Mouse (Mus musculus): ENCODE data around the gene Ndufb10. TPM values are rescaled to one million over a fixed set of nuclear protein-coding genes. Genes with fewer than 3 reads are reported as not detected.
A peak's percentile ranks its signal among the peaks of the same experiment; 100 is the strongest.

Gene Ndufb10
- polyA plus RNA-seq, 1 experiment from 2014 or later, result 362 TPM

GRCm38 (mm10) chr17:24746986-24747385, 22.7 kb upstream of the Ndufb10 start:
- ChIA-PET POLR2A (no interaction called here), CTCF (interaction anchor here (1.1 to 2.0 kb wide), 3 partner anchors 53 to 71 kb away, joined by 7 to 10 read pairs (median 9); no protein-coding TSS in a partner anchor)
- in situ Hi-C loops (cut with MboI; ENCODE audit: low pct_unique_long_range_greater_than_20kb), result no loop called here
- TF ChIP-seq CTCF (IDR thresholded peaks at IDR 0.05), result no peak
- no peak for DNase-seq (ENCODE audit: low read depth, low spot score)
- ATAC-seq, result no peak
- H3K27me3 ChIP-seq, result no peaks in the 10 kb centered on the region

GRCm38 (mm10) chr17:24745526-24746497, 21.5 kb upstream of the Ndufb10 start:
- ChIA-PET CTCF (interaction anchor here (0.8 to 1.9 kb wide), 17 partner anchors 9 to 136 kb away, joined by 3 to 22 read pairs (median 4); partner anchors contain the start of gene Hagh), POLR2A (interaction anchor here (0.8 kb wide), 1 partner anchor 75 kb away, joined by 3 read pairs; no protein-coding TSS in a partner anchor)
- no peaks in the 10 kb centered on the region for H3K27me3 ChIP-seq
- TF ChIP-seq CTCF (IDR thresholded peaks at IDR 0.05), result peak; percentile 95
- DNase-seq (ENCODE audit: low read depth, low spot score) (no peak), ATAC-seq (peak; percentile 57)
- in situ Hi-C loops (cut with MboI; ENCODE audit: low pct_unique_long_range_greater_than_20kb), result no loop called here

- POLR2A ChIA-PET, result no interaction called here
- no peak for ATAC-seq
- H3K27me3 ChIP-seq, result no peaks in the 10 kb centered on the region
- CTCF ChIA-PET, result no interaction called here
- in situ Hi-C loops (cut with MboI; ENCODE audit: low pct_unique_long_range_greater_than_20kb), result loop anchor here (5.0 kb wide), 1 partner anchor 73 kb away; no protein-coding TSS in a partner anchor
- no peak for TF ChIP-seq CTCF (IDR thresholded peaks at IDR 0.05)
- DNase-seq (ENCODE audit: low read depth, low spot score), result no peak
Observed at GRCm38 (mm10) chr17:24744381-24744780, 20.1 kb upstream of the Ndufb10 start.

- ATAC-seq, result no peak
- TF ChIP-seq CTCF (IDR thresholded peaks at IDR 0.05), result no peak
- ChIA-PET CTCF (no interaction called here), POLR2A (no interaction called here)
- H3K27me3 ChIP-seq, result no peaks in the 10 kb centered on the region
- no peak for DNase-seq (ENCODE audit: low read depth, low spot score)
- in situ Hi-C loops (cut with MboI; ENCODE audit: low pct_unique_long_range_greater_than_20kb), result loop anchor here (5.0 kb wide), 1 partner anchor 73 kb away; no protein-coding TSS in a partner anchor
Observed at GRCm38 (mm10) chr17:24743896-24744295, 19.6 kb upstream of the Ndufb10 start.

- DNase-seq (ENCODE audit: low read depth, low spot score), result no peak
- ATAC-seq, result no peak
- no peak for TF ChIP-seq CTCF (IDR thresholded peaks at IDR 0.05)
- POLR2A ChIA-PET, result no interaction called here
- CTCF ChIA-PET, result interaction anchor here (1.3 to 1.6 kb wide), 2 partner anchors 9 to 76 kb away, joined by 4 to 5 read pairs; no protein-coding TSS in a partner anchor
- H3K27me3 ChIP-seq, result no peaks in the 10 kb centered on the region
- in situ Hi-C loops (cut with MboI; ENCODE audit: low pct_unique_long_range_greater_than_20kb), result loop anchor here (5.0 kb wide), 1 partner anchor 75 kb away; no protein-coding TSS in a partner anchor
Observed at GRCm38 (mm10) chr17:24742307-24742706, 18.0 kb upstream of the Ndufb10 start.

GRCm38 (mm10) chr17:24739926-24740325, 15.6 kb upstream of the Ndufb10 start:
- DNase-seq (ENCODE audit: low read depth, low spot score), result no peak
- ChIA-PET POLR2A (no interaction called here), CTCF (no interaction called here)
- H3K27me3 ChIP-seq, result no peaks in the 10 kb centered on the region
- in situ Hi-C loops (cut with MboI; ENCODE audit: low pct_unique_long_range_greater_than_20kb), result loop anchor here (5.0 kb wide), 1 partner anchor 77 kb away; no protein-coding TSS in a partner anchor
- no peak for TF ChIP-seq CTCF (IDR thresholded peaks at IDR 0.05)
- no peak for ATAC-seq

- ChIA-PET POLR2A (no interaction called here), CTCF (no interaction called here)
- in situ Hi-C loops (cut with MboI; ENCODE audit: low pct_unique_long_range_greater_than_20kb), result no loop called here
- DNase-seq (ENCODE audit: low read depth, low spot score) (no peak), ATAC-seq (no peak)
- no peak for TF ChIP-seq CTCF (IDR thresholded peaks at IDR 0.05)
- H3K27me3 ChIP-seq, result no peaks in the 10 kb centered on the region
Observed at GRCm38 (mm10) chr17:24738238-24738637, 14.0 kb upstream of the Ndufb10 start.

GRCm38 (mm10) chr17:24737135-24737810, 13.0 kb upstream of the Ndufb10 start:
- DNase-seq (ENCODE audit: low read depth, low spot score) (no peak), ATAC-seq (peak; percentile 33)
- ChIA-PET POLR2A (interaction anchor here (0.9 kb wide), 1 partner anchor 13 kb away, joined by 3 read pairs; the partner anchor contains the start of gene Ndufb10), CTCF (interaction anchor here (1.0 to 4.9 kb wide), 5 partner anchors 9 to 81 kb away, joined by 3 to 22 read pairs (median 4); partner anchors contain the start of genes Ndufb10 and Rpl3l)
- no peak for TF ChIP-seq CTCF (IDR thresholded peaks at IDR 0.05)
- in situ Hi-C loops (cut with MboI; ENCODE audit: low pct_unique_long_range_greater_than_20kb), result no loop called here
- no peaks in the 10 kb centered on the region for H3K27me3 ChIP-seq

- CTCF ChIA-PET, result interaction anchor here (1.0 to 4.9 kb wide), 6 partner anchors 9 to 81 kb away, joined by 3 to 22 read pairs (median 4); partner anchors contain the start of genes Ndufb10 and Rpl3l
- TF ChIP-seq CTCF (IDR thresholded peaks at IDR 0.05), result no peak
- POLR2A ChIA-PET, result interaction anchor here (0.9 to 1.2 kb wide), 2 partner anchors 12 to 15 kb away, joined by 3 read pairs; partner anchors contain the start of gene Ndufb10
- DNase-seq (ENCODE audit: low read depth, low spot score) (peak; percentile 68), ATAC-seq (peak; percentile 81)
- in situ Hi-C loops (cut with MboI; ENCODE audit: low pct_unique_long_range_greater_than_20kb), result no loop called here
- no peaks in the 10 kb centered on the region for H3K27me3 ChIP-seq
Observed at GRCm38 (mm10) chr17:24736330-24737051, 12.2 kb upstream of the Ndufb10 start, which contains the start of gene Msrb1. Msrb1 (plus strand) TSS chr17:24736642.
